In the genomic region with DNA sequence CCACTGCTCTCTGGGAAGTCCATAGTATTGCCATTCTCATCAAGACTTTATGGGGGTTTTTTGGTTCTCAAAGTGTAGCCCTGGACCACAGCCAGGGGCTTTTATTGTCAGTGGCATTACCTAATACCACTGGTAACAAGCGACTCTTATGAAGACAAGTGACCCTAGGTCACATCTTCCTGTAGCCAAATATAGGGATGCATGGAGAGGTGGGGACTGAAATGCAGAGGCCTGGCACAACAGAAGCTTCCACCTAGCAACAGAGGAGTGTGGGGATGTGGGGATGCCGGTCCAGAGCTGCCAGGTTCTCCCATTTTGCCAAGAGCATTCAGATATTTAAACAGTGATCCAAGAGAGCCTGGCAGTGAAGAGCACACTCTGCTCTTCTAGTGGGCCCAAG, we compare ENCODE assay signal across 17 mouse cellular contexts.
"Had no signal": no experiment of that assay in that cellular context is flagged by ENCODE, and none has a peak within 500 bp of the region (broad histone marks: within the 10 kb centered on the region; RNA-seq: fewer than 3 reads in every experiment).

No protein-coding gene starts in this region.

- H3K27me3 ChIP-seq: limb, embryonic 15.5 days; stomach, embryonic 15.5 days had no signal

- H3K4me3 ChIP-seq: limb, embryonic 15.5 days; liver, embryonic 12.5 days; midbrain, embryonic 12.5 days; myocyte; neural tube, embryonic 12.5 days; stomach, embryonic 15.5 days had no signal

- H3K4me2 ChIP-seq: limb, embryonic 15.5 days; liver, embryonic 12.5 days; lung, embryonic 14.5 days; midbrain, embryonic 12.5 days; neural tube, embryonic 12.5 days; stomach, embryonic 15.5 days had no signal

- ATAC-seq: liver, embryonic 12.5 days had no signal

- H3K9ac ChIP-seq: limb, embryonic 15.5 days; liver, embryonic 12.5 days; lung, embryonic 14.5 days; midbrain, embryonic 12.5 days; neural tube, embryonic 12.5 days; stomach, embryonic 15.5 days had no signal

- H3K9me3 ChIP-seq: limb, embryonic 15.5 days; liver, embryonic 12.5 days; midbrain, embryonic 12.5 days; neural tube, embryonic 12.5 days; stomach, embryonic 15.5 days had no signal

- H3K36me3 ChIP-seq: limb, embryonic 15.5 days; liver, embryonic 12.5 days; midbrain, embryonic 12.5 days; neural tube, embryonic 12.5 days; stomach, embryonic 15.5 days had no signal

- H3K27ac ChIP-seq: kidney, postnatal 0 days; limb, embryonic 15.5 days; liver, embryonic 12.5 days; midbrain, embryonic 12.5 days; neural tube, embryonic 12.5 days; stomach, embryonic 15.5 days had no signal

- DNase-seq: kidney, adult 11 months; kidney, adult 9 months; kidney, postnatal 36 days; layer of hippocampus, adult 9-11 months; layer of hippocampus, postnatal 36 days; lung, embryonic 14.5 days; lung, postnatal 36 days; right cerebral cortex, postnatal 14 days; thymus, adult 2 months; thymus, postnatal 25 days had no signal
